Mouse (Mus musculus) myocyte (in vitro differentiated cells): ENCODE data around the gene Mipol1. TPM values are rescaled to one million over a fixed set of nuclear protein-coding genes. Genes with fewer than 3 reads are reported as not detected.

Experiments
- H3K27me3 ChIP-seq: one replicate; pipeline ENCODE4 v1.6.1; 2011; ENCODE audit not compliant: control insufficient read depth, insufficient read depth, insufficient read length
- H3K36me3 ChIP-seq: one replicate; pipeline ENCODE4 v1.6.1; 2011; ENCODE audit not compliant: control insufficient read depth, insufficient read depth
- H3K4me2 ChIP-seq: one replicate; pipeline ENCODE4 v1.6.1; 2011; ENCODE audit warnings: low read depth, control low read depth
- H3K4me3 ChIP-seq: one replicate; pipeline ENCODE4 v1.5.1; 2011; ENCODE audit warnings: mild to moderate bottlenecking, control low read depth, moderate library complexity
- H3K79me2 ChIP-seq: one replicate; pipeline ENCODE4 v1.6.1; 2011; ENCODE audit not compliant: control insufficient read depth, insufficient read depth
- H3ac ChIP-seq: one replicate; pipeline ENCODE4 v1.6.1; 2011; ENCODE audit not compliant: control insufficient read depth, insufficient read length
- CEBPB ChIP-seq: IDR thresholded peaks from 2 replicates; pipeline ENCODE4 v1.6.1; 2011; ENCODE audit warnings: mild to moderate bottlenecking, moderate library complexity; ENCODE audit not compliant: poor library complexity, insufficient read depth, severe bottlenecking
- E2F4 ChIP-seq: IDR thresholded peaks from one replicate; pipeline ENCODE4 v1.6.1; 2011; ENCODE audit warnings: mild to moderate bottlenecking, control low read depth, moderate library complexity; ENCODE audit not compliant: insufficient read depth
- MAX ChIP-seq: IDR thresholded peaks from one replicate; pipeline ENCODE4 v1.6.1; 2011; ENCODE audit warnings: low read depth, mild to moderate bottlenecking, control low read depth
- MYOD1 ChIP-seq, 3 experiments: IDR thresholded peaks; one replicate each; pipeline ENCODE4 v1.6.1; 2011; ENCODE audit warnings: control low read depth in 2 of 3, low read depth in 2 of 3, mild to moderate bottlenecking in 2 of 3, moderate library complexity in 1 of 3; ENCODE audit not compliant: insufficient read length in 2 of 3, control insufficient read depth in 1 of 3
- MYOG ChIP-seq, 3 experiments: IDR thresholded peaks; one replicate each; pipeline ENCODE4 v1.6.1; 2011; ENCODE audit warnings: control low read depth in 2 of 3, low read depth in 2 of 3, mild to moderate bottlenecking in 2 of 3; ENCODE audit not compliant: insufficient read length in 2 of 3, control insufficient read depth in 1 of 3, insufficient read depth in 1 of 3
- POLR2A ChIP-seq: IDR thresholded peaks from one replicate; pipeline ENCODE4 v1.6.1; 2011; ENCODE audit warnings: low read depth, mild to moderate bottlenecking, control low read depth, moderate library complexity; ENCODE audit not compliant: insufficient read length
- POLR2AphosphoS2 ChIP-seq: IDR thresholded peaks from one replicate; pipeline ENCODE4 v1.6.1; 2011; ENCODE audit warnings: low read depth, control low read depth; ENCODE audit not compliant: insufficient read length
- REST ChIP-seq: IDR thresholded peaks from one replicate; pipeline ENCODE4 v1.6.1; 2011; ENCODE audit warnings: mild to moderate bottlenecking, control low read depth, moderate library complexity; ENCODE audit not compliant: insufficient read depth, insufficient read length
- SRF ChIP-seq: IDR thresholded peaks from one replicate; pipeline ENCODE4 v1.6.1; 2011; ENCODE audit warnings: low read depth; ENCODE audit not compliant: control insufficient read depth, insufficient read length
- TCF12 ChIP-seq: IDR thresholded peaks from one replicate; pipeline ENCODE4 v1.6.1; 2011; ENCODE audit warnings: mild to moderate bottlenecking, control low read depth; ENCODE audit not compliant: poor library complexity, insufficient read depth, severe bottlenecking
- TCF3 ChIP-seq: IDR thresholded peaks from one replicate; pipeline ENCODE4 v1.6.1; 2011; ENCODE audit warnings: low read depth, control low read depth; ENCODE audit not compliant: insufficient read length
- USF1 ChIP-seq: IDR thresholded peaks from one replicate; pipeline ENCODE4 v1.6.1; 2011; ENCODE audit warnings: low read depth, mild to moderate bottlenecking, control low read depth, moderate library complexity
- polyA plus RNA-seq: library from polyadenylated mRNA; unstranded; fragments of >200 nt; fragmentation: generic; extraction: Trizol; gene quantifications from one replicate; pipeline ENCODE4 v1.2.1, GENCODE M21; 2012; ENCODE audit warnings: missing spikeins

The Mipol1 gene
- polyA plus RNA-seq, 1 experiment, result 1.6 TPM

- Histone ChIP-seq H3ac (no peak overlapping the region), H3K27me3 (no peaks in the 10 kb centered on the region), H3K79me2 (no peaks in the 10 kb centered on the region), H3K36me3 (no peaks in the 10 kb centered on the region), H3K4me3 (no peak overlapping the region), H3K4me2 (no peak overlapping the region)
- no peak for TF ChIP-seq MYOD1 (IDR thresholded peaks at IDR 0.05; ENCODE audit: control insufficient read depth in 1 of 3, insufficient read length in 2 of 3, low read depth in 2 of 3)
- TF ChIP-seq USF1, result no peak
- no peak for TF ChIP-seq SRF
- TF ChIP-seq MAX, result no peak
- no peak for TF ChIP-seq POLR2AphosphoS2
- no peak for TF ChIP-seq E2F4
- no peak for TF ChIP-seq TCF3
- no peak for TF ChIP-seq POLR2A
- TF ChIP-seq TCF12, result no peak
- TF ChIP-seq REST, result no peak
- TF ChIP-seq CEBPB, result no peak
- TF ChIP-seq MYOG (IDR thresholded peaks at IDR 0.05; ENCODE audit: control insufficient read depth in 1 of 3, insufficient read depth in 1 of 3, insufficient read length in 2 of 3, low read depth in 2 of 3), result no peak
These were observed 51.2 kb downstream of the Mipol1 start for GRCm38 (mm10) chr12:57281155-57282114.

GRCm38 (mm10) chr12:57285303-57286059 is 55.3 kb downstream of the Mipol1 start:
- TF ChIP-seq MAX, result no peak
- TF ChIP-seq TCF3, result no peak
- no peak for TF ChIP-seq MYOG (IDR thresholded peaks at IDR 0.05; ENCODE audit: control insufficient read depth in 1 of 3, insufficient read depth in 1 of 3, insufficient read length in 2 of 3, low read depth in 2 of 3)
- TF ChIP-seq REST, result no peak
- TF ChIP-seq TCF12, result no peak
- TF ChIP-seq USF1, result no peak
- no peak for TF ChIP-seq POLR2AphosphoS2
- TF ChIP-seq POLR2A, result no peak
- TF ChIP-seq SRF, result no peak
- TF ChIP-seq CEBPB, result no peak
- no peak for TF ChIP-seq E2F4
- no peak for TF ChIP-seq MYOD1 (IDR thresholded peaks at IDR 0.05; ENCODE audit: control insufficient read depth in 1 of 3, insufficient read length in 2 of 3, low read depth in 2 of 3)
- Histone ChIP-seq H3K4me3 (no peak overlapping the region), H3K4me2 (no peak overlapping the region), H3K36me3 (no peaks in the 10 kb centered on the region), H3ac (no peak overlapping the region), H3K27me3 (no peaks in the 10 kb centered on the region), H3K79me2 (no peaks in the 10 kb centered on the region)

DNA sequence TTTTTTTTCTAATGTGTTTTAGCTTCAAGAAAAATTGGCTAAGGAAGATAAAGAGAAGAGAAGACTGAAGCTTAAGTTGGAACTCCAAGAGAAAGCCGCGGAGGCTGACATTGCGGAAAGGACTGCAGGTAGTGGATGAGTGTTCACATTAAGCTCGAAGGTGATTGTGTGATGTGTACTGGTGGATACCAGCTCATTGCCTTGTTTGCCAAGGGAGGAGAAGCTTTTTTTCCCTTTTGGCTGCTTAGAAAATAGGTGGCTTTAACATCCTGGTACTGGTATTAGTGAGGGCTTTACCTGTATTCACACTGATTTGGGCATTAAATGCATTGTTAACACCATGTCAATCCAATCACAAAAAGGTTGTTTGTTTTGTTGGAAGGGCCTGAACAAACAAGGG is 77.1 kb downstream of the Mipol1 start:
- H3K27me3 ChIP-seq, result no peaks in the 10 kb centered on the region
- no peak overlapping the region for H3ac ChIP-seq
- TF ChIP-seq SRF, result no peak
- TF ChIP-seq MAX, result no peak
- TF ChIP-seq TCF3, result no peak
- TF ChIP-seq REST, result no peak
- no peak for TF ChIP-seq MYOD1 (IDR thresholded peaks at IDR 0.05; ENCODE audit: control insufficient read depth in 1 of 3, insufficient read length in 2 of 3, low read depth in 2 of 3)
- no peak for TF ChIP-seq CEBPB
- no peak for TF ChIP-seq POLR2A
- no peak for TF ChIP-seq TCF12
- TF ChIP-seq E2F4, result no peak
- no peak for TF ChIP-seq USF1
- no peak for TF ChIP-seq POLR2AphosphoS2
- no peak for TF ChIP-seq MYOG (IDR thresholded peaks at IDR 0.05; ENCODE audit: control insufficient read depth in 1 of 3, insufficient read depth in 1 of 3, insufficient read length in 2 of 3, low read depth in 2 of 3)
- H3K79me2 ChIP-seq, result no peaks in the 10 kb centered on the region
- H3K4me2 ChIP-seq, result no peak overlapping the region
- H3K4me3 ChIP-seq, result no peak overlapping the region
- no peaks in the 10 kb centered on the region for H3K36me3 ChIP-seq

GRCm38 (mm10) chr12:57307748-57308147 is 77.5 kb downstream of the Mipol1 start:
- H3K27me3 ChIP-seq, result no peaks in the 10 kb centered on the region
- no peaks in the 10 kb centered on the region for H3K36me3 ChIP-seq
- no peak overlapping the region for H3ac ChIP-seq
- H3K4me2 ChIP-seq, result no peak overlapping the region
- no peaks in the 10 kb centered on the region for H3K79me2 ChIP-seq
- H3K4me3 ChIP-seq, result no peak overlapping the region
- TF ChIP-seq POLR2AphosphoS2 (no peak), USF1 (no peak), MAX (no peak), CEBPB (no peak), TCF12 (no peak), REST (no peak), MYOG (IDR thresholded peaks at IDR 0.05; ENCODE audit: control insufficient read depth in 1 of 3, insufficient read depth in 1 of 3, insufficient read length in 2 of 3, low read depth in 2 of 3) (no peak), TCF3 (no peak), POLR2A (no peak), SRF (no peak), E2F4 (no peak), MYOD1 (IDR thresholded peaks at IDR 0.05; ENCODE audit: control insufficient read depth in 1 of 3, insufficient read length in 2 of 3, low read depth in 2 of 3) (no peak)
